Mouse (Mus musculus): ENCODE results near the gene Gm10974.

DNA sequence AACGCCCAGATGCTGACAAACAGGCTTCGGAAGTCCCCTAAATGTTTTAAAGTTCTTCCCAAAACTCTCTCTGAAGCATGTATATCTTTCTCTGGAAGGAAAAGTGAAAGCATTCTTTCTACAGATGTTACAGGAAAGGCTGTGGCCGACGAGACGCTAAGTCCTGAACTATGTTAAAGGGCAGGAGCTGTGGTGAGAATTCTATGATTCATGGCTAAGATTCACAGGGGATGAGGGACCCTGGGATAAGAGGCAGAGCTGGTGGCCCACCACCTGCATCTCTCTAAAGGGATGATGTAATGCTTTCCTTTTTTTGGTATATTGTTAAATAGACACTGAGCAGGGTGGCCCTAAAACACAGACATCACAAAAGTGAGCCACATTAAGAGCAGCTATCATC lies 22.4 kb upstream of the Gm10974 start:
- TF ChIP-seq EP300 (IDR thresholded peaks at IDR 0.05; ENCODE audit: low read depth) (no peak), CTCF (IDR thresholded peaks at IDR 0.05; ENCODE audit: low read depth) (no peak)
